Mouse (Mus musculus) liver, embryonic 11.5 days (tissue): Measurements from ENCODE around the gene Gm29609. TPM values are rescaled to one million over a fixed set of nuclear protein-coding genes. Genes with fewer than 3 reads are reported as not detected.

Experiments
- ATAC-seq: fragments of 200-750 bp; cut with Nextera tagmentation; replicated peaks from 2 replicates; pipeline ENCODE4 v1.8.0; 2017; ENCODE audit warnings: moderate number of reproducible peaks, mild to moderate bottlenecking, moderate TSS enrichment, moderate library complexity; ENCODE audit not compliant: low FRiP score
- DNase-seq: peaks from one replicate; pipeline ENCODE4 v3.0.0-alpha.2; 2017; ENCODE audit warnings: low spot score
- H3K27ac ChIP-seq: fragments of 300-500 bp; sonication (generic); 2 replicates; pipeline ENCODE4 v1.5.1; 2014; ENCODE audit warnings: mild to moderate bottlenecking, low read depth, low read length, control low read depth
- H3K27me3 ChIP-seq: fragments of 300-500 bp; sonication (generic); replicated peaks from 2 replicates; pipeline ENCODE4 v1.6.1; 2014; ENCODE audit warnings: low read length, mixed read lengths; ENCODE audit not compliant: control insufficient read depth, insufficient read depth
- H3K36me3 ChIP-seq: fragments of 300-500 bp; sonication (generic); 2 replicates; pipeline ENCODE4 v1.6.1; 2014; ENCODE audit warnings: mild to moderate bottlenecking, low read length, moderate library complexity, mixed read lengths; ENCODE audit not compliant: control insufficient read depth, insufficient read depth
- H3K4me1 ChIP-seq: fragments of 300-500 bp; sonication (generic); replicated peaks from 2 replicates; pipeline ENCODE4 v1.6.1; 2014; ENCODE audit warnings: low read length, mixed read lengths; ENCODE audit not compliant: control insufficient read depth, insufficient read depth
- H3K4me2 ChIP-seq: fragments of 300-500 bp; sonication (generic); 2 replicates; pipeline ENCODE4 v1.6.1; 2014; ENCODE audit warnings: mild to moderate bottlenecking, control low read depth, moderate library complexity
- H3K4me3 ChIP-seq: fragments of 300-500 bp; sonication (generic); 2 replicates; pipeline ENCODE4 v1.5.1; 2014; ENCODE audit warnings: low read depth, low read length, control low read depth
- H3K9ac ChIP-seq: fragments of 300-500 bp; sonication (generic); 2 replicates; pipeline ENCODE4 v1.6.1; 2014; ENCODE audit warnings: low read depth, low read length, control low read depth
- H3K9me3 ChIP-seq: fragments of 300-500 bp; sonication (generic); 2 replicates; pipeline ENCODE4 v1.6.1; 2016; ENCODE audit warnings: low read length, inconsistent platforms, mixed read lengths; ENCODE audit not compliant: control insufficient read depth
- WGBS: fragments of 180-500 bp; shearing (Covaris S2); extraction: QIAGEN DNeasy Blood & Tissue Kit; methylation state at CpG from one replicate; pipeline ENCODE4 v1.1.7; 2014; 5-methylcytosine and 5-hydroxymethylcytosine counted together
- polyA plus RNA-seq: library from polyadenylated mRNA; unstranded; fragments of >200 nt; fragmentation: Nextera tagmentation; extraction: Ambion mirVana; gene quantifications from 2 replicates; pipeline ENCODE4 v1.2.1, GENCODE M21; 2014

The Gm29609 gene
- 0.64 and 1.5 TPM in 2 replicates for polyA plus RNA-seq

DNA sequence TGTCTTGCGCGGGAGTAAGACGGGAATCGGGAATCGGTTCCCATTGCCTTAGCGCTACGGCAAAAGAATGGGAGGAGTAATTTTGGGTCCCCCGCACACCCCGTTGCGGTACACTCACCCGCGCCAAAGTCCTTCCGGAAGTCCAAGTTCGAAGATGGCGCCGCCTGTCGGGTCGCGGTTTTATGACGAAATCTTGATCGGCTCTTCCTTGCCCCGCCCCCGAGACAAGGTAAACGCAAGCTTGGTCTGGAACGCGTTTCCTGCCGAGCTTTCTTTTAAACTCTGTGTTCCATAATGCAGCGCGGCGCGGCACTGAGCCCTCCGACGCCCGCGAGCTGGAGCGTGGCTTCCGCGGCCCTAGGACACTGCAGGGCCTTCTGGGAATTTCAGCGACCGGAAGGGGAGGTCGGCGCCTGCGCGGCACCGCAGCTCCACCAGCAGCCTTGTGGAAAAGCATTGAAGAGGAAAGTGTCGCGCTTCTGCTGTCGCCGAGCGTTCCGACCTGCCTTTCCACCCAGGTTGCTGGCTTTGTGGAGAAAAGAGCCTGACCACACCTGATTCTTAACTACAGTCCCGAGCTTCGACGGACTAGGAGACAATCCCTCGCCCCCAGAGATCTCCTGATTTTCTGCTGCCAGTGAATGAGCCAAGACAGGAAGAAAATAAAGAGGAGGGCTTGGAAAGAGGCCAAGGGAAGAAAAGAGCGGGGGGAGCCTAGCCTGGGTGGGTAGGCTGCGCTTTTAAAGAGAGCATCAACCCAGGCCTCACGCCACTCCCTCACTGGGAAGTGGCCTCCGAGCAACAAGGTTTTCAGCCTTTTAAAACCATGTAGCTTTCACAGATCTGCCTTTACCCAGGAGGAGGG lies at the start of gene Gm29609, which contains the start of gene Gtf3c2:
Gene Gm29609, minus strand, starts transcription at position 146 of the 865 bp plus-strand sequence.
Gene Gtf3c2, minus strand, starts transcription at position 379 of the 865 bp plus-strand sequence.
- ATAC-seq = peak; percentile 90
- Histone ChIP-seq H3K9me3 (no peaks in the 10 kb centered on the region), H3K36me3 (no peaks in the 10 kb centered on the region), H3K4me3 (peak within 1 kb of the TSS; percentile 96), H3K9ac (peak within 1 kb of the TSS; percentile 95), H3K27ac (peak within 1 kb of the TSS; percentile 99), H3K4me2 (peak within 1 kb of the TSS; percentile 91), H3K4me1 (peaks cover 6% of the 10 kb centered on the region; the same call in 1 of the 2 replicates), H3K27me3 (no peaks in the 10 kb centered on the region)
- WGBS = under 1% methylated on average over 59 of the region's 59 CpGs
- peak; percentile 97 for DNase-seq

DNA sequence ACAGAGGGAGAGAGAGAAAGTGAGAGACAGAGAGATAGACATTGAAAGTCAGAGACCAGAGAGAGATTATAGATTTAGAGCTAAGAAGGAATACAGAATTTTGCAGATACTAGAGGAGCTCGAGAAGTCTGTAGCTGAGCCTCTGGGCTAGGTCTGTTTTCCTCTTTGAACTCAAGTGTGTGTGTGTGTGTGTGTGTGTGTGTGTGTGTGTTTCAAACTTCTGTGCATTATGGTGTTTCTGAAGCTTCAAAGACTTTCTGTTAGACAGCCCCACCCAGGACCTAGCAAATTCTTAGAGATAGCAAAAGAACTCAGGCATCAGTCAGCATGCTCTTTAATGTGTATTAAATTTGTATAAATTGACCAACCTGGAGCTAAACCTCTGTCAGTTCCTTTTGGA lies 46.9 kb upstream of the Gm29609 start:
- H3K9ac ChIP-seq = no peak overlapping the region
- H3K4me1 ChIP-seq = no peaks in the 10 kb centered on the region
- H3K27me3 ChIP-seq = no peaks in the 10 kb centered on the region
- no peak overlapping the region for H3K4me3 ChIP-seq
- DNase-seq (no peak), ATAC-seq (no peak)
- WGBS = 50% methylated on average over 1 of the region's 1 CpGs
- H3K36me3 ChIP-seq = no peaks in the 10 kb centered on the region
- H3K27ac ChIP-seq = no peak overlapping the region
- no peak overlapping the region for H3K4me2 ChIP-seq
- H3K9me3 ChIP-seq = no peaks in the 10 kb centered on the region

DNA sequence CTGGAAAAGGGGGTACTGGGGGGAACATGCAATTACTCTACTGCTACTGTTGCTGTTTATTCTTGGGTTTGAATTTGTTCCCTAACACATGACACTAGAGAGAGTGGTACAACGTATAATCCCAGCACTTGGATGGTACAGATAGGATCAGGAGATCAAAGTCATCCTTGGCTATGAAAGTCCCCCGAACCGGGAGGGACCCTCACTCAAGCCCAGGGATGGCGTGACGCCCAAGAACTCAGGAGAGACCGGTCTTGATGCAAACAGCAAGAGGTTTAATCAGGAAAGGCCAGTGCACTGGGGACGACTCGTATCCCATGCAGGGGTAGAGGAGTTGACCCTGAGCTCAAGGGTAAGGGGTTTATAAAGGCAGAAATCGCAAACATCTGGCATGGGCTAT lies 43.0 kb upstream of the Gm29609 start:
- no peak overlapping the region for H3K27ac ChIP-seq
- ATAC-seq = no peak
- WGBS = 92% methylated on average over 9 of the region's 9 CpGs

DNA sequence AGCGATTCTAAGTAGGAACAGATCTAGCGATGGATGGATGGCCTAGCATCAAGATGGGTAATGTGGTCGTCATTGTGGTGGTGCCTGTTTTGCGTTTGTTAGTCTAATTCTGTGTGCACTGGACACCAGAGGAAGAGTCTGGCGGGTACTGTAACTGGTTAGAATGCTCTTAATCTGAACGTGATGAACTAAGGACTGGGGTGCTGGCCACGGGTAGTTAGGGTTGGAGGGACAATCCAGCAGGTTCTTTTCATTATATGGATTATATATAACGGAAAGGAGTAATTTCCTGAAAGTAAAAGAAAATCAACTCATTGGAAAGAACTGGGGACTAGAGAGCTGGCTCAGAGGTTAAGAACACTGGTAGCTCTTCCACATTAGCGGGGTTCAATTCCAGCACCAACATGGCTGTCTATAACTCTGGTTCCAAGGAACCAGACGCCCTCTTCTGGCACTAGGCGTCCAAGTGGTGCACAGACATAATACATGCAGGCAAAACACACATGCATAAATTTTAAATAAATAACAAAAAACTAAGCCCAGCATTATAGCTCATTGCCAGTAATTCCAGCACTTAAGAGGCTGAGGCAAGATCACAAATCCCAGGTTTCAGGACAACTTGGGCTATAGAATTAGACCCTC lies 41.7 kb upstream of the Gm29609 start:
- H3K36me3 ChIP-seq = no peaks in the 10 kb centered on the region
- no peaks in the 10 kb centered on the region for H3K27me3 ChIP-seq
- 19% methylated on average over 11 of the region's 11 CpGs for WGBS
- H3K4me3 ChIP-seq = peak overlapping the region; percentile 93
- peaks cover 9% of the 10 kb centered on the region for H3K4me1 ChIP-seq
- no peaks in the 10 kb centered on the region for H3K9me3 ChIP-seq
- ATAC-seq (peak; percentile 6; the same call in 1 of the 2 replicates), DNase-seq (no peak)
- peak overlapping the region; percentile 96 for H3K9ac ChIP-seq
- peak overlapping the region; percentile 92 for H3K27ac ChIP-seq
- peak overlapping the region; percentile 91 for H3K4me2 ChIP-seq

More for the DNA sequence above, 43.0 kb upstream of the Gm29609 start:
- Histone ChIP-seq H3K36me3 (no peaks in the 10 kb centered on the region), H3K4me2 (no peak overlapping the region), H3K9ac (no peak overlapping the region), H3K27me3 (no peaks in the 10 kb centered on the region), H3K4me1 (peaks cover 5% of the 10 kb centered on the region), H3K9me3 (no peaks in the 10 kb centered on the region), H3K4me3 (no peak overlapping the region)
- DNase-seq = no peak

DNA sequence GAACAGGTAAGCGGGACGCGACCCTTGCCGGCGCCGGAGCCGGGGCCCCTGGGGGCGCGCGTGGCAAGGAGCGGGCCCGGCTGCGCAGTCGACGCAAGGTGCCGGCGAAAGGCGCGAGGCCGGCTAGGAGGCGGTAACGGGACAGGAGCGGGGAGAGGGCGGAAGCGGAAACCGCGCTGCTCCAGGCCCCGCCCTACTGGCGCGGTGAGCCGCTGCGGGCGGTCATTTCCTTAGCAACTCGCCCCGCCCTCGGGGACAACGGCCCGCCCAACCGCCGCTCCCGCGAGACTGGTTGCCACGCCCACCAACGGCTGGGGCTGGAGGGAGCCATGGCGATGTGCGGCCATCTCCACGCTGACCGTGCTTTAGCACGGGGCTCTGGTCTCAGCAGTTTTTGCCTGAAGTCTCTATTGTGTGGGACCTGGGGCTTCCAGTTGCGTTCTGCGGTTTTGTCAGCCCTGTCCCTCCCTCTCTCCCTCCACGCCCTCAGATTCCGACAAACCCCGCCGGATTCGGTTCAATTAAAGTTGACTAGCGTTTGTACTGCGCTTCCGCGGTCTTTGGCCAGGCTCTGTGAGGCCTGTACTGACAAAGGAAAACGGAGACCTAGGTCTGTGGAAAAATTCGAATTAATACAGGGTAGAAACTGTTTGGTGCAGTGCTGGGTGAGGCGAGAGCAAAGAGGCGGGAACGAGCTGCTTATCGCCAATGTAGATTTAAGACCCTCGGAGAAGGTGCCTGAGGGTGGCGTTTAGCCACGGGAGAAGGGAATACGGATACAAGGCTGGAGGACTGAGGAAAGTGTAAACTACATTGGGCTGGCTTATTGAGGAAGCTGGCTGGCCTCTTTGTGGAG lies 41.0 kb upstream of the Gm29609 start, which contains the start of gene Ppm1g:
Gene Ppm1g, minus strand, starts transcription at position 240 of the 856 bp plus-strand sequence.
- peaks cover 9% of the 10 kb centered on the region for H3K4me1 ChIP-seq
- H3K27ac ChIP-seq = peak within 1 kb of the TSS; percentile 92
- peak within 1 kb of the TSS; percentile 93 for H3K4me3 ChIP-seq
- H3K27me3 ChIP-seq = no peaks in the 10 kb centered on the region
- peak; percentile 99 for DNase-seq
- no peaks in the 10 kb centered on the region for H3K36me3 ChIP-seq
- H3K9me3 ChIP-seq = no peaks in the 10 kb centered on the region
- peak; percentile 94 for ATAC-seq
- peak within 1 kb of the TSS; percentile 91 for H3K4me2 ChIP-seq
- WGBS = under 1% methylated on average over 68 of the region's 70 CpGs
- H3K9ac ChIP-seq = peak within 1 kb of the TSS; percentile 96

DNA sequence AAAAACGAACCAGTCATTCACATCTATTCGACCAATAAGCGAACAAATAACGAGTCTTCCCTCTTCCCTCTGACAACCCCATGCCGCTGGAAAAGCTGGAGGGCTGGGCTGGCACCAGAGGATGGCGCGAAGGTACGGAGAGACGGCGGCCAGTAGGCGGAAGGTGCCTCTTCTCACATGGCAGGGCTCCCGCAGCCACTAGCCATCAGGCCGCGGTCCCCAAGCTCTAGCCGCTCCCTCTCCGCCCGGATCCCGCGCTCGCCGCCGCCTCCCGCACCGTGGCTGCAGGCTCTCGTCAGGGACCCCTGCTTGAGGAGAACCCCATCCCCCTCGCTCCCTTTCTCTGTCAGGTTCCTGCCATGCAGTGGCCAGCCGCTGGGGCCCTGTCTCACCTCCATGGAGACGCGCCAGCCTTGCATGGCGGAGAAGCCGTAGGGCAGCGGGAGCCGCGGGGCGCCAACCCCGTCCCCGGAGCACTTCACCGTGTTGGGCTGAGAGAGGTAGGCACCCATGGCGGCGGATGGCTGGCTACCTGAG lies 40.3 kb upstream of the Gm29609 start:
- no peaks in the 10 kb centered on the region for H3K27me3 ChIP-seq
- H3K9ac ChIP-seq = peak overlapping the region; percentile 96
- H3K4me1 ChIP-seq = peaks cover 9% of the 10 kb centered on the region
- H3K36me3 ChIP-seq = no peaks in the 10 kb centered on the region
- DNase-seq (no peak), ATAC-seq (peak; percentile 52)
- peak overlapping the region; percentile 91 for H3K4me2 ChIP-seq
- peak overlapping the region; percentile 93 for H3K4me3 ChIP-seq
- WGBS = under 1% methylated on average over 39 of the region's 40 CpGs
- H3K27ac ChIP-seq = peak overlapping the region; percentile 92
- no peaks in the 10 kb centered on the region for H3K9me3 ChIP-seq

DNA sequence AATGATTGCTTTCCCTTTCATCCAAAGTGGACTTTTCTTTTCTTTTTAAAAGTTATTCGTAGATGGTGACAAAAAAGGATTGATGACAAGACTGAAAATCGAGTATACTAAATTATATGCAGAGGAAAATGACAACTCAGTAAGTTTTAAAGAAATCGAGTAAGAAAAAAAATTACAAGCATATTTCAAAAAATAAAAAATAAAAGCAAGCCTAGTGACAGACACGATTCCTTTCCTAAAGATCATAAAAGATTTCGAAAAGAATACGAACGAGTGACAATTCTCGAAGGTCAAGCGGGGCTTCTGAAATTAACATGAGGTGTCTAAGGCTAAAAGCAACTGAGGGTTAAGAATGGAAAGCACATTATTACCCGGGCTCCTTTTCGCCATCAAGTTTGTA lies 39.8 kb upstream of the Gm29609 start:
- no peak for ATAC-seq
- Histone ChIP-seq H3K4me2 (peak overlapping the region; percentile 91), H3K27ac (peak overlapping the region; percentile 92), H3K4me3 (peak overlapping the region; percentile 93), H3K9ac (peak overlapping the region; percentile 96), H3K9me3 (no peaks in the 10 kb centered on the region), H3K27me3 (no peaks in the 10 kb centered on the region), H3K4me1 (peaks cover 9% of the 10 kb centered on the region), H3K36me3 (no peaks in the 10 kb centered on the region)
- 1% methylated on average over 11 of the region's 11 CpGs for WGBS
- no peak for DNase-seq

DNA sequence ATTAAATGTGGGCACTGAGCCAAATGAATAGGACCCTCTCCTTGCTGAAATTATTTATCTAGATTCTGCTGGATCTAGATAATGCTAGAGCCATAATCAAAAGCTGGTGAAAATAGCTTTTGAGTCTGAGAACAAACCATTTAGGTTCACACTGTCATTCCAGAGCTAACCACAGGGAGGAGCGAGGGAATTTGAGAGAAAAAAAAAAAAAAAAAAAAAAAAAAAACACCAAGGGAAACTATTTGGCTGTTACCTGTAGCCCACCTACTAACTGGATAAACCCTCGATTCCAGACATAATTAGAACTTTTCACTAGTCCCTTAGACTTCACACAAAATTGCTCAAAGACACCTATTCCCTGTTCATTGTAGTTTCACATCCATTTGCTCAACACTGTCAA lies 39.4 kb upstream of the Gm29609 start:
- H3K4me1 ChIP-seq = peaks cover 9% of the 10 kb centered on the region
- peak overlapping the region; percentile 55 for H3K9ac ChIP-seq
- H3K4me3 ChIP-seq = peak overlapping the region; percentile 93
- 5% methylated on average over 2 of the region's 2 CpGs for WGBS
- peak overlapping the region; percentile 92 for H3K27ac ChIP-seq
- no peak for DNase-seq
- no peaks in the 10 kb centered on the region for H3K27me3 ChIP-seq
- no peaks in the 10 kb centered on the region for H3K36me3 ChIP-seq
- H3K9me3 ChIP-seq = no peaks in the 10 kb centered on the region
- ATAC-seq = no peak
- H3K4me2 ChIP-seq = peak overlapping the region; percentile 91
